Mouse (Mus musculus) kidney, embryonic 15.5 days (tissue): ENCODE measurements around the gene Ugt1a7c. TPM values are rescaled to one million over a fixed set of nuclear protein-coding genes. Genes with fewer than 3 reads are reported as not detected.
A peak's percentile ranks its signal among the peaks of the same experiment; 100 is the strongest.
"Not testable (repeated sequence)": the region's sequence is repeated elsewhere in the genome, so short reads cannot be mapped to it uniquely, and the experiment has no call there.

Source experiments
- ATAC-seq: fragments of 200-750 bp; cut with Nextera tagmentation; replicated peaks from 2 replicates; pipeline ENCODE4 v1.8.0; 2017; ENCODE audit warnings: moderate TSS enrichment; ENCODE audit not compliant: low FRiP score
- H3K27ac ChIP-seq: fragments of 300-500 bp; sonication (generic); 2 replicates; pipeline ENCODE4 v1.5.1; 2015; ENCODE audit warnings: mild to moderate bottlenecking, inconsistent platforms
- H3K27me3 ChIP-seq: fragments of 300-500 bp; sonication (generic); 2 replicates; pipeline ENCODE4 v1.6.1; 2015; ENCODE audit warnings: inconsistent platforms
- H3K36me3 ChIP-seq: fragments of 300-500 bp; sonication (generic); 2 replicates; pipeline ENCODE4 v1.6.1; 2015; ENCODE audit warnings: inconsistent platforms
- H3K4me1 ChIP-seq: fragments of 300-500 bp; sonication (generic); 2 replicates; pipeline ENCODE4 v1.6.1; 2015; ENCODE audit warnings: inconsistent platforms
- H3K4me2 ChIP-seq: fragments of 300-500 bp; sonication (generic); 2 replicates; pipeline ENCODE4 v1.6.1; 2015; ENCODE audit warnings: moderate library complexity, mild to moderate bottlenecking, inconsistent platforms
- H3K4me3 ChIP-seq: fragments of 300-500 bp; sonication (generic); replicated peaks from 2 replicates; pipeline ENCODE4 v1.5.1; 2015; ENCODE audit warnings: mild to moderate bottlenecking, inconsistent platforms
- H3K9ac ChIP-seq: fragments of 300-500 bp; sonication (generic); 2 replicates; pipeline ENCODE4 v1.6.1; 2015; ENCODE audit warnings: mild to moderate bottlenecking, inconsistent platforms
- H3K9me3 ChIP-seq: fragments of 300-500 bp; sonication (generic); replicated peaks from 2 replicates; pipeline ENCODE4 v1.6.1; 2016; ENCODE audit warnings: inconsistent platforms
- WGBS: fragments of 180-500 bp; shearing (Covaris S2); methylation state at CpG from one replicate; pipeline ENCODE4 v1.1.7; 2015; ENCODE audit warnings: mixed read lengths; 5-methylcytosine and 5-hydroxymethylcytosine counted together
- polyA plus RNA-seq: library from polyadenylated mRNA; unstranded; fragments of >200 nt; fragmentation: Nextera tagmentation; extraction: Ambion mirVana; gene quantifications from 2 replicates; pipeline ENCODE4 v1.2.1, GENCODE M21; 2015

Gene Ugt1a7c
- polyA plus RNA-seq, result 8.9 and 11.4 TPM in 2 replicates

DNA sequence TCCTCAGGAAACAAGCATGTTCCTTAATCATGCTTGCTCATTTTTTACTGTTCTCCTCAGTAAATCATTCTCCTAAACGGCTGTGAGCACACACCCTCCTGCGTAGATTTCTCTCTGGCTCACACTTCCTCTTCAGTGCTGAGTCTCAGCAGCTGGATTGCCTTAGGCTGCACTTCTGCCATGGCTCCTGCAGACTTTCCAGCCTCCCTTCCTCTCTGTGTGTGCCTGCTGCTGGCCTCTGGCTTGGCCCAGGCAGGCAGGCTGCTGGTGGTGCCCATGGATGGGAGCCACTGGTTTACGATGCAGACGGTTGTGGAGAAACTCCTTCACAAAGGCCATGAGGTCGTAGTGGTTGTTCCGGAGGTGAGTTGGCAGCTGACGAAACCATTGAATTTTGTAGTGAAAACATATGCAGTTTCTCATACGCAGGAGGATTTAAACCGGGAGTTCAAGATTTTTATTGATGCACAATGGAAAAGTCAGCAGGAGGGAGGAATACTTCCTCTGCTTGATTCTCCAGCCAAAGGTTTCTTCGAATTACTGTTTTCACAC lies at the start of gene Ugt1a7c:
TSS of gene Ugt1a7c (plus strand) at position 122 of the 552 bp plus-strand sequence.
- no peaks in the 10 kb centered on the region for H3K27me3 ChIP-seq
- peak within 1 kb of the TSS; percentile 49 for H3K4me2 ChIP-seq
- no peaks in the 10 kb centered on the region for H3K9me3 ChIP-seq
- peaks cover 15% of the 10 kb centered on the region for H3K4me1 ChIP-seq
- H3K36me3 ChIP-seq, result no peaks in the 10 kb centered on the region
- ATAC-seq, result peak; percentile 92
- 15% methylated on average over 10 of the region's 10 CpGs for WGBS
- H3K27ac ChIP-seq, result peak within 1 kb of the TSS; percentile 93
- no peak within 1 kb of the TSS; the same call in 1 of the 2 replicates for H3K9ac ChIP-seq
- H3K4me3 ChIP-seq, result peak within 1 kb of the TSS; percentile 29

DNA sequence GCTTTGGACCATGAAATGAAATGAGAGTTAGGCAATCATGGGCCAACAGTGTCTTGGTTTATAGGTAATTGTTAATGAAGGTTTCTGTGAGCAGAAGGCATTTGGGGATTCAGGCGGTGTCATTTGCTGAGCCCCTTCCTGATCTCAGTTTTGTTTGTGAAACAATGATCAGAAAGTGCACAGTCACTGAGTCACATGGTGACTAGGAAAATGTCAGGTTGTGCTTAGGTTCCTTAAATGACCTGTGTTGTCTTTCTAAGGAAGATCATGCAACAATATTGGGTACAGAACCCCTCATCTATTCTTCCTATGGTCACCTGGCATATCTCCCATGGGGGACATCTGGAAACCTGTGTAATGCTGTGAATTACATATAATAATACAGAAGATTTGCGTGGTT lies 47.5 kb upstream of the Ugt1a7c start:
- not testable (repeated sequence) for H3K4me2 ChIP-seq, H3K9me3 ChIP-seq, H3K4me1 ChIP-seq, H3K27me3 ChIP-seq, ATAC-seq, H3K9ac ChIP-seq, H3K27ac ChIP-seq, H3K36me3 ChIP-seq, H3K4me3 ChIP-seq
- WGBS, result 90% methylated on average over 2 of the region's 2 CpGs

DNA sequence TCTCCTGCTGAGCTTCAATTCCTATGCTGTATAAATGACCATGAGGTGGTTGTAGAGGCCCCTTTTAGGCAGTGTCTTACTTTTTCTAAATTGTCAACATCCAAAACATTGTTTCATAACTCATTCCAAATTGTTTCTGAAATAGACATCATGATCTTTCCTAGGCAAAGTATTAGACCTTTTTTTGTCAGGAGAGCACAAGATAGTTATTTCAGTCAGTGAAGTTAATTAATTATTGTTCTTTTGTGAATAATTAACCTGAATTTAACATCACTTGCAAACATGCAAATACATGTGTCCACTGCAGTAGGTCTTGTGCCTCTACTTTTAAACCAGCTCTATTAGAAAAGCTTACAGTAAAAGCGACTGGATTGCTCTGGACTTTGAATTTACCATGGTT lies 39.8 kb upstream of the Ugt1a7c start, which contains the start of gene Ugt1a10:
TSS of gene Ugt1a10 (plus strand) at position 301 of the 400 bp plus-strand sequence.
- Histone ChIP-seq H3K36me3 (no peaks in the 10 kb centered on the region), H3K27me3 (no peaks in the 10 kb centered on the region), H3K9ac (no peak within 1 kb of the TSS), H3K4me1 (no peaks in the 10 kb centered on the region), H3K9me3 (no peaks in the 10 kb centered on the region), H3K4me2 (no peak within 1 kb of the TSS), H3K4me3 (no peak within 1 kb of the TSS), H3K27ac (peak within 1 kb of the TSS; percentile 62)
- 78% methylated on average over 1 of the region's 1 CpGs for WGBS
- ATAC-seq, result no peak

- not testable (repeated sequence) for H3K4me1 ChIP-seq, H3K27me3 ChIP-seq, H3K36me3 ChIP-seq, H3K27ac ChIP-seq, H3K4me3 ChIP-seq, H3K4me2 ChIP-seq, H3K9me3 ChIP-seq, H3K9ac ChIP-seq
- 46% methylated on average over 1 of the region's 2 CpGs for WGBS
- ATAC-seq, result peak; percentile 54; the same call in 1 of the 2 replicates
Measured at GRCm38 (mm10) chr1:88066472-88067102, 28.3 kb upstream of the Ugt1a7c start.

DNA sequence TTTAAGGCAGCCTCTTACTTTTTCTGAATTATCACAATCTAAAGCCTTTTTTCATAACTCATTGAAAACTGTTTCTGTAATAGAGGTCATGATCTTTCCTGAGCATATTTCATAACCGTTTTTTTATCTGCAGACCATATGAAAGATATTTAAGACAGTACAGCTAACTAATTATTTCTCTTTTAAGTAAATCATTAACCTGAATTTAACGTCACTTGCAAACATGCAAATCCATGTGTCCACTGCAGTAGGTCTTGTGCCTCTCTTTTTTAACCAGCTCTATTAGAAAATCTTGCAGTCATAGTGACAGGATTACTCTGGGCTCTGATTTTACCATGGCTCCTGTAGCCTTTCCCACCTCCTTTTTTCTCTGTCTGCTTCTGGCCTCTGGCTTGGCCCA lies 24.4 kb upstream of the Ugt1a7c start, which contains the start of gene Ugt1a9:
TSS of gene Ugt1a9 (plus strand) at position 306 of the 400 bp plus-strand sequence.
- no peaks in the 10 kb centered on the region for H3K27me3 ChIP-seq
- H3K27ac ChIP-seq, result no peak within 1 kb of the TSS
- H3K9ac ChIP-seq, result no peak within 1 kb of the TSS
- no peaks in the 10 kb centered on the region for H3K36me3 ChIP-seq
- no peak within 1 kb of the TSS for H3K4me2 ChIP-seq
- no peak within 1 kb of the TSS for H3K4me3 ChIP-seq
- no peak for ATAC-seq
- WGBS, result 64% methylated on average over 2 of the region's 2 CpGs
- no peaks in the 10 kb centered on the region for H3K9me3 ChIP-seq
- H3K4me1 ChIP-seq, result no peaks in the 10 kb centered on the region

DNA sequence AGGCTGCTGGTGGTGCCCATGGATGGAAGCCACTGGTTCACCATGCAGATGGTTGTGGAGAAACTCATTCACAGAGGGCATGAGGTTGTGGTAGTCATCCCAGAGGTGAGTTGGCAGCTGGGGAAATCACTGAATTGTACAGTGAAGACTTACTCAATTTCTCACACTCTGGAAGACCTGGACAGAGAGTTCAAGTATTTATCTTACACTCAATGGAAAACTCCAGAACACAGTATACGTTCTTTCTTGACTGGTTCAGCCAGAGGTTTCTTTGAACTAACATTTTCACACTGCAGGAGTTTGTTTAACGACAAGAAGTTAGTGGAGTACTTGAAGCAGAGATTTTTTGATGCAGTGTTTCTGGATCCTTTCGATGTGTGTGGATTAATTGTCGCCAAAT lies 24.0 kb upstream of the Ugt1a7c start:
- H3K4me2 ChIP-seq, result no peak overlapping the region
- no peaks in the 10 kb centered on the region for H3K4me1 ChIP-seq
- H3K4me3 ChIP-seq, result no peak overlapping the region
- 85% methylated on average over 4 of the region's 4 CpGs for WGBS
- no peaks in the 10 kb centered on the region for H3K36me3 ChIP-seq
- no peak overlapping the region for H3K27ac ChIP-seq
- ATAC-seq, result no peak
- H3K9me3 ChIP-seq, result no peaks in the 10 kb centered on the region
- no peaks in the 10 kb centered on the region for H3K27me3 ChIP-seq
- H3K9ac ChIP-seq, result no peak overlapping the region

GRCm38 (mm10) chr1:88074471-88074870 lies 20.4 kb upstream of the Ugt1a7c start:
- no peaks in the 10 kb centered on the region for H3K9me3 ChIP-seq
- no peaks in the 10 kb centered on the region for H3K4me1 ChIP-seq
- no peak overlapping the region for H3K4me3 ChIP-seq
- no peak overlapping the region for H3K9ac ChIP-seq
- H3K4me2 ChIP-seq, result no peak overlapping the region
- no peak overlapping the region for H3K27ac ChIP-seq
- WGBS, result 92% methylated on average over 2 of the region's 2 CpGs
- no peak for ATAC-seq
- no peaks in the 10 kb centered on the region for H3K36me3 ChIP-seq
- no peaks in the 10 kb centered on the region for H3K27me3 ChIP-seq

DNA sequence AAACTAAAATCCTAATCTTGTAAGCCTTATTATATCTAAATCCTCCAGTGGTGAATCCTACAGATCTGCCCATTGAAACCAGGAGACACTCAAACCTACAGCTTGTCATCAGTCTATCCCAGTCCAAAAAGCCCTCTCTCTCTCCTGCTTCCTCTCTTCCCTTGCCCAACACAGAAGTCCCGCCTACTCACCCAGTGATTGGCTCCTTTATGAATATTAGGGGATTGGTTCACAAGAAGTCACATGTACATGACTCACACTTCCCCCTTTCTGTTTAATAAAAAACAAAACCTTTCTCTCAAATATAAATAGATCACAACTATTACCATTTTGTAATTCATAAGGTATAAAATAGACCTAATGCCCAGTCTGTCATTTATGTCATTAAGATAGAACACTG lies 17.7 kb upstream of the Ugt1a7c start:
- Histone ChIP-seq H3K9me3 (no peaks in the 10 kb centered on the region), H3K4me3 (no peak overlapping the region), H3K9ac (no peak overlapping the region), H3K4me1 (no peaks in the 10 kb centered on the region), H3K36me3 (no peaks in the 10 kb centered on the region), H3K4me2 (no peak overlapping the region), H3K27me3 (no peaks in the 10 kb centered on the region), H3K27ac (no peak overlapping the region)
- WGBS, result 97% methylated on average over 1 of the region's 1 CpGs
- no peak for ATAC-seq

DNA sequence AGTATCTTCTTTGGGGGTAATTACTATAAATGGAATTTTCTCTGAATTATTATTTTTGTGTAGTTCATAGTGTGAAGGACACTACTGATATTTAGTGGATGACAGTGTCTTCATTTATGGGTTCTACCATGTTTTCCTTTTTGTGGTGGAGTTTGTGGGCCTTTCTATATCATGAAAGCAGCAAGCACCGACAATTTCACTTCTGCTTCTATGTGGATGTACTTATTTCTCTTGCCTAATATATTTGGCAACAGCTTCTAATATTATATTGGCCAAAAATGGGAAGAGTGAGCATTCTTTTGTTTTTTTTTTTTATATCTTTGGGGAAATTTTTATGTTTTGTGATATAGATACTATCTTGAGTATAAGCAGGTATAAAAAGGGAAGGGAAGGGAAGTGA lies 13.2 kb upstream of the Ugt1a7c start:
- Histone ChIP-seq H3K4me2 (no peak overlapping the region), H3K9me3 (no peaks in the 10 kb centered on the region), H3K4me1 (no peaks in the 10 kb centered on the region), H3K27ac (no peak overlapping the region), H3K4me3 (no peak overlapping the region), H3K9ac (no peak overlapping the region), H3K27me3 (no peaks in the 10 kb centered on the region), H3K36me3 (no peaks in the 10 kb centered on the region)
- WGBS, result 94% methylated on average over 1 of the region's 1 CpGs
- no peak for ATAC-seq

- Histone ChIP-seq H3K27ac (no peak overlapping the region), H3K27me3 (no peaks in the 10 kb centered on the region), H3K36me3 (no peaks in the 10 kb centered on the region), H3K9ac (no peak overlapping the region), H3K9me3 (no peaks in the 10 kb centered on the region), H3K4me2 (no peak overlapping the region), H3K4me1 (no peaks in the 10 kb centered on the region), H3K4me3 (no peak overlapping the region)
- no peak for ATAC-seq
- 56% methylated on average over 1 of the region's 1 CpGs for WGBS
Measured at GRCm38 (mm10) chr1:88086125-88086524, 8.7 kb upstream of the Ugt1a7c start.

- no peak within 1 kb of the TSS for H3K9ac ChIP-seq
- WGBS, result 73% methylated on average over 3 of the region's 3 CpGs
- no peak within 1 kb of the TSS for H3K4me2 ChIP-seq
- no peak within 1 kb of the TSS for H3K27ac ChIP-seq
- H3K4me3 ChIP-seq, result no peak within 1 kb of the TSS
- H3K27me3 ChIP-seq, result no peaks in the 10 kb centered on the region
- H3K4me1 ChIP-seq, result no peaks in the 10 kb centered on the region
- no peaks in the 10 kb centered on the region for H3K36me3 ChIP-seq
- H3K9me3 ChIP-seq, result no peaks in the 10 kb centered on the region
- ATAC-seq, result no peak
Measured at GRCm38 (mm10) chr1:88087513-88087912, 7.3 kb upstream of the Ugt1a7c start, which contains the start of gene Ugt1a8. Ugt1a8 (plus strand) TSS chr1:88087813.

DNA sequence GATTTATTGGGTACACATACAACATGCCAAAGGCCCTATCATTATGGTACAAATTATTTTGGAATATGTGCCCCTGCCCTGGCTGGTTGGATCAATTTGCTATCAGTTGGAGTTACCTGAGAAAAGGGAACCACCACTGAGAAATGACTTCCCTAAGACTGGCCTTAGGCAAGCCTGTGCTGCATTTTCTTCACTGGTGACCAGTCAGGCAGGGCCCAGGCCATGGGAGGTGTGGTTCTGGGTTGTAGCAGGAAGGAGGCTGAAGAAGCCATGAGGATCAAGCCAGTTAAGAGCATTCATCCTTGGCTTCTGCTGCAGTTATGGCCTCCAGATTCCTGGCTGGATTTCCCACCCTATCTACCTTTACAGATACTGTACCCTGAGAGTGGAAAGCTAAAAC lies 2.5 kb upstream of the Ugt1a7c start:
- no peak for ATAC-seq
- Histone ChIP-seq H3K27me3 (no peaks in the 10 kb centered on the region), H3K4me3 (no peak overlapping the region), H3K36me3 (no peaks in the 10 kb centered on the region), H3K4me1 (peaks cover 15% of the 10 kb centered on the region), H3K9me3 (no peaks in the 10 kb centered on the region), H3K4me2 (no peak overlapping the region), H3K27ac (no peak overlapping the region), H3K9ac (no peak overlapping the region)

DNA sequence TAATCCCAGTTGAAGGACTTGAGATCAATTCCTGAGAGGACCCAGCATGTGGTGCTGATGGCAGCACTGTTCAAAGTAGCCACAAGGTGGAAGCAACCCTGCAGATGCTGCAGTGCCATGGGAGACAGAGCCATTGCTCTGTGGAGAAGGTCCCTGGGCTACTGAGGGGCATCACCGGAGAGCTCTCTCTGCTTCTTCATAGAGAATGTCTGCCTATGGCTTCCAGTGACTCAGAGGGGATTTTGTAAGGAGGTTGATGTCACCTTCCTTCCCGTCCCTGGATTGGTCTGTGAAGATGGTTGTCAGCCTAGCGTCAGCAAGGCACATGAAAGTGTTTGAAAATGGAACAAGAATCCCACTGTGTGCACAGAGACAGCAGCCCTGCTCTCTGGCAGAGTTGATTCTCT lies 589 bp upstream of the Ugt1a7c start:
- Histone ChIP-seq H3K27ac (peak overlapping the region; percentile 93), H3K4me1 (peaks cover 15% of the 10 kb centered on the region)
- H3K4me3 ChIP-seq, H3K9ac ChIP-seq, H3K4me2 ChIP-seq, H3K9me3 ChIP-seq, H3K27me3 ChIP-seq, H3K36me3 ChIP-seq: not testable (repeated sequence)
- ATAC-seq, result peak; percentile 69
- WGBS, result 55% methylated on average over 3 of the region's 3 CpGs
